Mouse (Mus musculus) c-Kit-negative CD71-positive TER-119-positive erythroid progenitor cells, embryonic 14.5 days (primary cell): ENCODE results near the gene Fam84b.

ENCODE experiments used
- DNase-seq: peaks from one replicate; pipeline ENCODE4 v3.0.0-alpha.2; 2013; ENCODE audit warnings: low read depth, low spot score

Gene Fam84b

DNA sequence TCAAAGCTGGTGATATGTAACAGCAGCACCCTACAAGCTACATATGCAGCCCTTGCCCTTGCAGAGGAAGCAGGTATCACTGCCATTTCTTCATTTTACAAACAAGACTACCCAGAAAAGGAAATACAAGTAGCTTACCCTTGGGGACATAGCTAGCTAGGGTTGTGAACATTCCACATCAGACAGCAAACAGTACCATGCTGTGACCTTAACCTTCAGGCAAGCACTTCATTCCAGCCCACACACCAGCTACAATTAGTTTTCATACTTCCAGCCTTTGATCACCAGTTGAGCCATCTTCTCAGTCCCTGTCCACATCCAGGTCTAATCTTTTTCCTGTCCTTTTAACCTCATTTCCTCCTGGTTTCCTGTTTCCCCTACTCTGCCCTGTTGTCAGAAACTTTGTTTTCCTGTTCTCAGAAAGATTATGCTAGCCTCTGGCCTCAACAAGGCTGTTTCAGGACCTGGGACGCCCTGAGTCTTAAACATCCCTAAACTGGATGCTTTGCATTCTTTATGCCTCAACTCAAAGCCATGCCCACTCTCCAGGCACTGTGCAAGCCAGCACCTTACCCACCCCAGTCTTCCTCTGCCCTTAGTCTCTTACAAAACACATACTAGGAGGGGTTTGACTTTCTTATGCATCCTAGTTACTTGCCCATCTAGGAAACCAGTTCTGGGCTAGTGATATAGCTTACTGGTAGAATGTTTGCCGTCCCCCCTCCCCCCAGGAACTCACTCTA is 19.9 kb downstream of the Fam84b start:
- no peak for DNase-seq

DNA sequence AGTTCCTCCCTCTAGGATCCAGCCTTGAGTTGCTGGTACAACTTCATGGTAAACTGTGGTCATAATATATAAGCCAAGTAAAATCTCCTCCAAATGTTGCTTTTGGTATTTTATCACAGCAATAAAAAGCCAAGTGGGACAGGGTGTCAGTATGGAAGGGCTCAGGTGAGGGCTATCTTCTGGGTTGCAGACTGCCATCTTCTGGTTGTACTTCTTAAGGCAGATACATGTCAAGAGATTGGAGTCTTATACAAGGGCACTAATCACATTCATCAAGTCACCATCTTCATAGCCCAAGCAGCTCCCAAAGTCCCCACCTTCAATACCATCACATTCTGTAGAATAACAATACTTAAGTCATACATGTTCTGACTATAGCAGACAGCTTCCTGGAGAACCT is 21.0 kb downstream of the Fam84b start:
- DNase-seq: no peak

GRCm38 (mm10) chr15:60826226-60826625 is 27.4 kb downstream of the Fam84b start:
- DNase-seq: no peak

DNA sequence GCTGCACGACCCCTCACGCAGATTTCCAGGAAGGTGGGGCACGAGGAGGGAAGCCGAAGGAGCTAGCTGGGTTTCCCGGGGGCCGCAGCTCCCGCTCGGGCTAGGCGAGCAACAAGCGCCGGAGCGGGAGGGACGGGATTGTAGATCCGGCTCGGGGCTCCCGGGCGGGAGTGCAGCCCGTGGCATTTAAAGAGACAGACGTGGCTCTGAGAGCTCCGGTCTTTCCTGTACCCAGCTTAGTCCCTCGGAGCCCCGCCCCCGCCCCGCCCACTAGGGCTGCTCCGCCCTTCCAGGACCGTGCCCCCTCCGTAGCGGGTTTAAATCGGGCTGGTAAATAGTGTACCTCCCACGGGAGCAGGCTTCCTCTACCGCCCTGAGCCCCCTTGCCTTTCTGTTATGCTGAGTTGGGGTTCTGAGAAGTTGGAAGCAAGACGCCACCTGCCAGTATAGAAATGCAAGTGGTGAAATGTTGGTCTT is 28.8 kb downstream of the Fam84b start:
- peak; percentile 12 for DNase-seq

DNA sequence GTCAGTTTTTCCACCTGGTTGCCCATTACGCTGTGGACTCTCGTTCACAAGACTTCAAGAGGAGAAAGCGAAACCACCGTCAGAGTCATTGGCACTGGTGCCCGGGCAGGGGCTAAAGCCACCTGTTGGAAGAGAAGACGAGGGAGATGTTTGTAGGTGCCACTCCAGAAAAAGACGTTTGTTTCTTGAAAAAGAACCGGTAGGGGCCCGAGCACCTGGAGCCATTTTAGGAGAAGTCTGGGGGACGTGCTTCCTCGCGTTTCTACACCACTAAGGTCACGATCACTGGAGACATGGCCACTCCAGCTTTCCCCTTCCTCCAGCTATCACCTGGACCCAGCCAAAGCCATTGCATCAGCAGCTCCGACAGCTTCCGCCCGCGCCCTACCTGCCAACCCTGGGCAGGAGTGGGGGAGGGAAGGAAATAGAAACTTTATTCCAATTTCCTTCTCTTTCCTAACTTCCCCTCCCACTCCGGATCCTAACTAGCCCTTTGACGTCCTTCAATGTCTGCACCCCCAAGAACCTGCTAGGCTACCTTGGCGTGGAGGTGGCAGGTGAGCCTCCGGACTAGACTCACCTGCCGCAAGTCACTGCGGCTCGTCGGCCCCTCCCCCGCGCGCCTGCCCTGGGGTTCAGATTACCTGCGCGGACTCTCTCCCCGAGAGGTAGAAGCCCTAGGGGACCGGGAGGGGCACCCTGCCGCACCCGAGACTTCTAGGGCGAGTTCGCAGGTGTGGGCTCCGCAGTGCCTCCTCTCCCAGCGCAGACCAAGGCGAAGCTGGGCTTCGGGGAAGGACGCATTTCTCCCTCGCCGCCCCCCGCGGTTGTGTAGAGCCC is 29.5 kb downstream of the Fam84b start:
- no peak for DNase-seq

DNA sequence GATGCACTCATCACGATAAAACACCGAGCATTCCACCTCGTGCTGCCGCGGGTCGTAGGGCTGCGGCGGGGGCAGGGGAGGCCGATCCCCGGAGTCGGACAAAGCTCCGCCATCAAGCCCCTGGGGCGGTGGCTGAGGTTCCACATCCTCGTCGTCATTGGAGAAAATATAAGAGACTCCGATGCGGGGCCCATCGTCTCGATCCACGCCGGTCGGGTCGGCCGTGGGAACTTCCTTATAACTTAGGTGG is 30.0 kb downstream of the Fam84b start:
- no peak for DNase-seq

GRCm38 (mm10) chr15:60822803-60823619 is 30.6 kb downstream of the Fam84b start:
- no peak for DNase-seq

DNA sequence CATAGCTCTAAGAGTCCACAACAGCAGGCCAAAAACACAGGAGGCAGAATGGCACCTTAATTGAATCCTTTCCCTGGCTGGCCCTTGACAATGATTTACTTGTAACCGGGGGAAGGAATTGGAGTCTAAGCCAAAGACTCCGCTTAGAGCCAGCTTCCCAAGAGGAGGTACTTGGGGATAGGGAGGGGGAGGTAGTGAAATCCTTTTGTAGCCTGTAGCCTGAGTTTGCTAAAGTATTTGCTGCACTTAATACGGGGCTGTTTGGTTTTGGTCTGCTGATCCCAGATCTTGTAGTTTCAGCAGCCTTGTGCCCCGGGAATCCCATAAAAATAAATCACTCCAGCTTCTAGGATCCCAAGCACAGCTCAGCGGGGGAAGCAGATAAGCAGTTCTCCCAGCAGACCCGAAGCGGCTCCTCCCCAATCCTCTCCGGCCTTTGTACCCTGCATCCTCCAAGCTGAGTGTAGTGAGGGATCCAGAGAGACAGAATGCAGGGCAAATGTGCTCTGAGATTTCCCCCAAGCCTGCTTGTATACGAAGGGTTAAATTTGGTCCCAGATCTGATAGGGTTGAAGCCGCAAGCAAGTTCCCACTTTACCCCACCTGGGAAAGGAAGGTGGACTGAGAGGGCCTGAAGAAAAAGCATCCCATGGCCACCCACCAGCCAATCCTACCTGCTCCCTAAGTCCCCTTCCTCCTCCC is 31.3 kb downstream of the Fam84b start:
- DNase-seq: no peak

- DNase-seq: no peak
These were observed 35.1 kb downstream of the Fam84b start for GRCm38 (mm10) chr15:60818500-60818899.

GRCm38 (mm10) chr15:60816478-60816877 is 37.1 kb downstream of the Fam84b start:
- no peak for DNase-seq

- DNase-seq: no peak
These were observed 39.0 kb downstream of the Fam84b start for GRCm38 (mm10) chr15:60814542-60814941.

DNA sequence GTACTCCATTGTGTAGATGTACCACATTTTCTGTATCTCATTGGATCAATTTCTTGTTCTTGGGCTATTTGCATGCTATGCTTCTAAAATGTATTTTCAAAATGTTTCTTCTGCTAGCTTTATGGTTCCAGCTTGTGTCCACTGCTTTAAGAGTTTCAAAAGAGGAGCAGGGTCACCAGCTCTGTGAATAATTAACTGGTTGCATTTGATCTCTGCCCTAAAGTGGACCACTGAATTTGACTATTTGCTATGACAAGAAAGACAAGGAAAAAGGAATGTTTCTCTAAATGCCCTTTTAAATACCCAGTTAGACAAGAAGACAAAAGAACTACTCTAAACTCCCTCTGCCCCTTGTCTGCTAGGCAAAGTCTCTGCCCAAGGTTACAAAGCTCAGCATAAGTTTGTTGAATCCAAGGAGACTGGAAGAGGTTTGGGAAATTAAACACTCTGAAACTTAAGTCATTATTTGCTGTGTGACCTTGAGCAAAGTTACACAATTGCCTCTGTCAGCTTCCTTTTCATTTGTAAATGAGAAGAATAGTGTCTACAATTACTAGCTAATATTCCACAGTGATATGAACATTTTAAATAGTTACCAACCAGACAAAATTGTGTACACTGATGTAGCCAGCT is 60.4 kb downstream of the Fam84b start:
- no peak for DNase-seq

DNA sequence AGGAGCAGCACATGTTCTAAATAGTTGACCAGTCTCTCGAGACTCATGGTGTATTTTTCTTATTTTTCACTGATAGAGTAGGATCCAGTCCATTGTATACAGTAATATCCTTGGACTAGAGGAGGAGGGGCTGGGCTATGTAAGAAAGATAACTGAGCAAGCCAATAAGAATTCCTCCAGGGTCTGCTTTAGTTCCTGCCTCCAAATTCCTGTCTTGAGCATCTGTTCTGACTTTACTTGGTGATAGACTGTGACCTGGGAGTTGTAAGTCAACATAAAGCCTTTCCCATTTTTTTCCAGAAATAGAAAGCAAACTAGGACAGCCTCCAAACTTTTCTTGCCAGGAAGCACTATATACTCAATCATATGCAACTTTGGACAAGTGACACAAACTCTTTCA is 64.5 kb downstream of the Fam84b start:
- DNase-seq: no peak

DNA sequence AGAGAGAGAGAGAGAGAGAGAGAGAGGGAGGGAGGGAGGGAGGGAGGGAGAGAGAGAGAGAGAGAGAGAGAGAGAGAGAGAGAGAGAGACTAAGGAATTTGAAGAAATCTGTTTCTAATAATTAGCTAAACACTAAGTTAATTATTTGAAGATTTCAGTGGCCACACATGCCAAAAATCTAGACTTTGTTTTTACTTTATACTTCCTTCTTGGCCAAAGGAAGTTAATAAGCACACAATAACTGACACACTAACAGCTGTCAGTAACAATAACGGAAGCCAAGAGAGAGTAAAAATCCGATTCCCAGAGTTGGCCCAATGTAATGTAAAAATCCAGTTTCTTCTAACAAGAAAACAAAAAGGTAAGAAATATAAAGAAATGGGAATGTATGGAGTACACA is 69.8 kb downstream of the Fam84b start:
- DNase-seq: no peak

- DNase-seq: no peak
These were observed 74.0 kb downstream of the Fam84b start for GRCm38 (mm10) chr15:60779531-60779973.

- DNase-seq: no peak
These were observed 74.5 kb downstream of the Fam84b start for GRCm38 (mm10) chr15:60779063-60779462.
